Mouse (Mus musculus) CD4-positive, CD25-positive, alpha-beta regulatory T cell, adult 9 weeks (primary cell): ENCODE measurements around the gene Prdx6. TPM values are rescaled to one million over a fixed set of nuclear protein-coding genes. Genes with fewer than 3 reads are reported as not detected.

ENCODE experiments used
- polyA plus RNA-seq: library from polyadenylated mRNA; unstranded; fragments of 100-300 nt; shearing (Covaris generic); gene quantifications from one replicate; pipeline ENCODE4 v1.2.1, GENCODE M21; 2017

Prdx6 gene
- 320 TPM for polyA plus RNA-seq

GRCm38 (mm10) chr1:161250604-161251416, at the start of gene Prdx6:
TSS of gene Prdx6 (minus strand) at chr1:161251219.

Other genes starting within 250 kb of the Prdx6 start
- gene Zbtb37, start 216.4 kb downstream of the Prdx6 start, polyA plus RNA-seq = 19.8 TPM
- gene Dars2, start 180.6 kb downstream of the Prdx6 start, polyA plus RNA-seq = 19.1 TPM
- 18.3 TPM for gene Cenpl, start 180.5 kb downstream of the Prdx6 start, polyA plus RNA-seq
- 44.1 TPM for gene Klhl20, start 119.7 kb downstream of the Prdx6 start, polyA plus RNA-seq
- gene Ankrd45, start 108.5 kb downstream of the Prdx6 start, polyA plus RNA-seq = not detected
- not detected for gene Tex50, start 91.9 kb downstream of the Prdx6 start, polyA plus RNA-seq
- gene Tnfsf4, start 144.2 kb upstream of the Prdx6 start, polyA plus RNA-seq = 0.25 TPM
- gene Tnfsf18, start 243.4 kb upstream of the Prdx6 start, polyA plus RNA-seq = not detected